19 mouse cellular contexts compared by ENCODE assay signal in genomic region chr19:32683081-32683480, GRCm38 (mm10). TPM values are rescaled to one million over a fixed set of nuclear protein-coding genes. Genes with fewer than 3 reads are reported as not detected.
A peak's percentile ranks its signal among the peaks of the same experiment; 100 is the strongest.
DNase-seq lines count a peak whose midpoint lies in the region; ATAC-seq lines count a peak whose summit lies in the region.
"Had no signal": no experiment of that assay in that cellular context is flagged by ENCODE, and none has a peak within 500 bp of the region (broad histone marks: within the 10 kb centered on the region; RNA-seq: fewer than 3 reads in every experiment).

No protein-coding gene starts in this region.

- DNase-seq in heart, adult 11 months, result peak; percentile 59
- no peak for DNase-seq in heart, adult 8-10 months (ENCODE audit: low spot score)
- peak; percentile 59 for DNase-seq in midbrain, embryonic 11.5 days (ENCODE audit: low spot score, missing footprints)
- no peak for DNase-seq in midbrain, embryonic 10.5 days (ENCODE audit: low spot score)
- DNase-seq: adrenal gland, adult 2 months; adrenal gland, adult 8-10 months; adrenal gland, postnatal 10 days; adrenal gland, postnatal 14 days; adrenal gland, postnatal 25 days; adrenal gland, postnatal 36 days; B cell, adult 2 months; cerebellum, adult 11 months; cerebellum, adult 11-12 months; cerebellum, adult 18-20 months had no signal

- H3K27ac ChIP-seq in midbrain, embryonic 11.5 days (ENCODE audit: low read depth, low read length), result no peak overlapping the region
- H3K27ac ChIP-seq in midbrain, embryonic 10.5 days (replicated peaks), result no peak overlapping the region

- no peaks in the 10 kb centered on the region for H3K9me3 ChIP-seq in midbrain, embryonic 11.5 days (ENCODE audit: control insufficient read depth, low read length)
- no peaks in the 10 kb centered on the region for H3K9me3 ChIP-seq in midbrain, embryonic 10.5 days (replicated peaks)
- H3K9me3 ChIP-seq: G1E had no signal

- H3K9ac ChIP-seq in midbrain, embryonic 11.5 days (ENCODE audit: low read length), result no peak overlapping the region

- no peaks in the 10 kb centered on the region for H3K27me3 ChIP-seq in midbrain, embryonic 11.5 days (ENCODE audit: control insufficient read depth, insufficient read depth, low read length)
- no peaks in the 10 kb centered on the region for H3K27me3 ChIP-seq in midbrain, embryonic 10.5 days (ENCODE audit: low read depth, poor library complexity, severe bottlenecking)
- H3K27me3 ChIP-seq: CH12.LX, Patski had no signal

- no peak overlapping the region for H3K4me2 ChIP-seq in midbrain, embryonic 11.5 days

- no peak for ATAC-seq in midbrain, embryonic 11.5 days (ENCODE audit: low FRiP score)
- ATAC-seq: activated CD4-positive, CD25-positive, alpha-beta regulatory T cell, adult 4 months; CD4-positive, CD25-positive, alpha-beta regulatory T cell, adult 4 months; Patski had no signal

- H3K4me1 ChIP-seq in midbrain, embryonic 11.5 days (ENCODE audit: control insufficient read depth, insufficient read depth, low read length), result no peaks in the 10 kb centered on the region
- no peaks in the 10 kb centered on the region for H3K4me1 ChIP-seq in midbrain, embryonic 10.5 days

- 93% methylated on average over 5 of the region's 5 CpGs for WGBS in midbrain, embryonic 11.5 days
- WGBS in midbrain, embryonic 10.5 days, result 94% methylated on average over 5 of the region's 5 CpGs

- H3K36me3 ChIP-seq in midbrain, embryonic 11.5 days (ENCODE audit: control insufficient read depth, insufficient read depth, low read length), result peaks cover 5% of the 10 kb centered on the region; the same call in 1 of the 2 replicates
- peaks cover 92% of the 10 kb centered on the region for H3K36me3 ChIP-seq in midbrain, embryonic 10.5 days

- no peak overlapping the region for H3K4me3 ChIP-seq in midbrain, embryonic 11.5 days (ENCODE audit: low read depth, low read length)
- no peak overlapping the region for H3K4me3 ChIP-seq in midbrain, embryonic 10.5 days

RNA-seq across cellular contexts. Expression of gene Atad1, which starts 56.5 kb away (rescaled TPM):
- total RNA-seq in heart, adult 8-10 months (2022), result 10 to 100 TPM; 82.6 to 92.2 (median 84.8) TPM
- 110 and 114 TPM in 2 replicates for polyA plus RNA-seq in midbrain, embryonic 11.5 days (2014; fragmentation: Nextera tagmentation; extraction: Ambion mirVana)
- polyA plus RNA-seq in midbrain, embryonic 10.5 days (2016; fragmentation: Nextera tagmentation; extraction: Ambion mirVana), result 78.0 and 84.4 TPM in 2 replicates

Comparison
In these comparisons a context has a peak if more than half of its experiments do, and no peak if none do; other contexts are left out.
1. DNase-seq: peak in heart, adult 11 months (single experiment) and midbrain, embryonic 11.5 days (single experiment); none in heart, adult 8-10 months (single experiment) and midbrain, embryonic 10.5 days (single experiment).